Mouse (Mus musculus) ES-E14 (cell line): Measurements from ENCODE around the gene Clip2. TPM values are rescaled to one million over a fixed set of nuclear protein-coding genes. Genes with fewer than 3 reads are reported as not detected.

Source experiments
- DNase-seq: peaks from one replicate; pipeline ENCODE4 v3.0.0-alpha.2; 2013; ENCODE audit warnings: low read depth, low spot score
- H3K27ac ChIP-seq: 2 replicates; pipeline ENCODE4 v1.5.1; 2012; ENCODE audit warnings: low read depth, mild to moderate bottlenecking, low read length, moderate library complexity, mixed read lengths; ENCODE audit not compliant: poor library complexity, insufficient read depth, severe bottlenecking
- H3K36me3 ChIP-seq: 2 replicates; pipeline ENCODE4 v1.6.1; 2012; ENCODE audit warnings: mild to moderate bottlenecking, low read length, moderate library complexity, mixed read lengths; ENCODE audit not compliant: control insufficient read depth, poor library complexity, insufficient read depth, severe bottlenecking
- H3K4me1 ChIP-seq, 2 experiments: fragments of 150-350 bp in 1 of 2; sonication (generic) in 1 of 2; 2 replicates each; pipeline ENCODE4 v1.6.1; 2012; ENCODE audit warnings: low read length in 2 of 2, mild to moderate bottlenecking in 1 of 2, mixed read lengths in 1 of 2; ENCODE audit not compliant: control insufficient read depth in 2 of 2, insufficient read depth in 2 of 2, poor library complexity in 1 of 2
- H3K4me3 ChIP-seq, 2 experiments: fragments of 150-350 bp in 1 of 2; sonication (generic) in 1 of 2; 2 replicates each; pipeline ENCODE4 v1.5.1; 2012; ENCODE audit warnings: low read length in 2 of 2, low read depth in 1 of 2, mild to moderate bottlenecking in 1 of 2, mixed read lengths in 1 of 2; ENCODE audit not compliant: insufficient read depth in 1 of 2, poor library complexity in 1 of 2, severe bottlenecking in 1 of 2
- H3K9ac ChIP-seq: 2 replicates; pipeline ENCODE4 v1.6.1; 2012; ENCODE audit warnings: low read depth, mild to moderate bottlenecking, low read length, mixed read lengths; ENCODE audit not compliant: poor library complexity, insufficient read depth, severe bottlenecking
- H3K9me3 ChIP-seq: fragments of 150-350 bp; sonication (generic); 2 replicates; pipeline ENCODE4 v1.6.1; 2012; ENCODE audit warnings: low read depth, mild to moderate bottlenecking, low read length; ENCODE audit not compliant: control insufficient read depth, insufficient read depth
- CHD2 ChIP-seq: IDR thresholded peaks from 2 replicates; pipeline ENCODE4 v1.6.1; 2014; ENCODE audit warnings: mild to moderate bottlenecking, low read depth, low read length, inconsistent platforms
- HCFC1 ChIP-seq: IDR thresholded peaks from 2 replicates; pipeline ENCODE4 v1.6.1; 2012; ENCODE audit warnings: low read length, inconsistent platforms, borderline replicate concordance; ENCODE audit not compliant: insufficient read depth
- MAFK ChIP-seq: IDR thresholded peaks from 2 replicates; pipeline ENCODE4 v1.6.1; 2014; ENCODE audit warnings: mild to moderate bottlenecking, low read depth, low read length, inconsistent platforms; ENCODE audit not compliant: insufficient read depth
- ZC3H11A ChIP-seq: IDR thresholded peaks from 2 replicates; pipeline ENCODE4 v1.6.1; 2012; ENCODE audit warnings: low read depth, mild to moderate bottlenecking, inconsistent platforms, low read length, borderline replicate concordance
- ZNF384 ChIP-seq: IDR thresholded peaks from 2 replicates; pipeline ENCODE4 v1.6.1; 2012; ENCODE audit warnings: low read depth, low read length, inconsistent platforms
- in situ Hi-C, 2 experiments: fragments of 600-800 bp; cut with MboI; formaldehyde crosslinking; loops; one replicate each; pipeline ENCODE4 v1.15.1; 2025; ENCODE audit warnings: low sequenced_read_pairs in 2 of 2, inconsistent platforms in 1 of 2; ENCODE audit not compliant: unreplicated experiment in 2 of 2
- total RNA-seq: library from RNA; depleted of rRNA; stranded (reverse); fragments of 300-350 nt; gene quantifications from 2 replicates; pipeline ENCODE4 v1.2.3, GENCODE M21; 2012; rRNA removed

Clip2 gene
- total RNA-seq, 1 experiment, result 10.5 TPM

- DNase-seq, result no peak
- Histone ChIP-seq H3K9ac (no peak overlapping the region), H3K36me3 (peaks cover 4% of the 10 kb centered on the region; the same call in 1 of the 2 replicates), H3K4me3 (no peak overlapping the region), H3K9me3 (no peaks in the 10 kb centered on the region), H3K27ac (peak overlapping the region; percentile 52; the same call in 1 of the 2 replicates), H3K4me1 (peaks cover 11 to 41% of the 10 kb centered on the region in 2 experiments)
- in situ Hi-C loops, result no loop called here
- TF ChIP-seq ZC3H11A (no peak), CHD2 (no peak), ZNF384 (no peak), MAFK (no peak), HCFC1 (no peak)
These were observed 110.2 kb downstream of the Clip2 start for GRCm38 (mm10) chr5:134442066-134442465.

- Histone ChIP-seq H3K9ac (no peak overlapping the region; the same call in 1 of the 2 replicates), H3K36me3 (peaks cover 4% of the 10 kb centered on the region; the same call in 1 of the 2 replicates), H3K9me3 (no peaks in the 10 kb centered on the region), H3K4me3 (no peak overlapping the region; a peak in 1 of 4 replicates), H3K4me1 (peaks cover 16 to 45% of the 10 kb centered on the region in 2 experiments), H3K27ac (peak overlapping the region; percentile 67; the same call in 1 of the 2 replicates)
- TF ChIP-seq CHD2 (no peak), HCFC1 (no peak), ZC3H11A (no peak), MAFK (no peak), ZNF384 (no peak)
- DNase-seq, result no peak
- in situ Hi-C loops, result no loop called here
These were observed 111.1 kb downstream of the Clip2 start for GRCm38 (mm10) chr5:134441105-134441504.

- peaks cover 14 to 47% of the 10 kb centered on the region in 2 experiments for H3K4me1 ChIP-seq
- H3K9me3 ChIP-seq, result no peaks in the 10 kb centered on the region
- peak overlapping the region; percentile 67; the same call in 1 of the 2 replicates for H3K27ac ChIP-seq
- no peak for DNase-seq
- TF ChIP-seq HCFC1, result no peak
- peak overlapping the region in 1 of 2 experiments; percentile 4; a peak in 1 of 4 replicates for H3K4me3 ChIP-seq
- in situ Hi-C loops, result no loop called here
- H3K9ac ChIP-seq, result peak overlapping the region; percentile 48; the same call in 1 of the 2 replicates
- H3K36me3 ChIP-seq, result peaks cover 4% of the 10 kb centered on the region; the same call in 1 of the 2 replicates
These were observed 112.1 kb downstream of the Clip2 start for GRCm38 (mm10) chr5:134440098-134440497.

GRCm38 (mm10) chr5:134439481-134439880, 112.8 kb downstream of the Clip2 start:
- H3K27ac ChIP-seq, result peak overlapping the region; percentile 67
- H3K36me3 ChIP-seq, result peaks cover 4% of the 10 kb centered on the region; the same call in 1 of the 2 replicates
- peaks cover 11 to 44% of the 10 kb centered on the region in 2 experiments for H3K4me1 ChIP-seq
- no peak overlapping the region for H3K4me3 ChIP-seq
- TF ChIP-seq MAFK, result no peak
- TF ChIP-seq CHD2, result no peak
- TF ChIP-seq ZC3H11A, result no peak
- TF ChIP-seq HCFC1, result no peak
- no peak for TF ChIP-seq ZNF384
- no peak for DNase-seq
- H3K9ac ChIP-seq, result no peak overlapping the region
- in situ Hi-C loops, result no loop called here
- no peaks in the 10 kb centered on the region for H3K9me3 ChIP-seq

Other genes with a start within 250 kb of the Clip2 start
- gene Gtf2i, start 237.7 kb downstream of the Clip2 start, total RNA-seq, result 64.3 and 81.0 TPM in 2 replicates
- 63.5 and 118 TPM in 2 replicates for gene Gtf2ird1, start 95.7 kb downstream of the Clip2 start, total RNA-seq
- gene Syna, start 7.7 kb upstream of the Clip2 start, total RNA-seq, result 0.16 and 0.18 TPM in 2 replicates
- 165 and 168 TPM in 2 replicates for gene Rfc2, start 28.9 kb upstream of the Clip2 start, total RNA-seq
- gene Lat2, start 62.6 kb upstream of the Clip2 start, total RNA-seq, result 3.6 and 4.3 TPM in 2 replicates
- gene Eif4h, start 87.1 kb upstream of the Clip2 start, total RNA-seq, result 263 and 322 TPM in 2 replicates
- 14.0 and 15.9 TPM in 2 replicates for gene Limk1, start 136.2 kb upstream of the Clip2 start, total RNA-seq
- gene Eln, start 194.9 kb upstream of the Clip2 start, total RNA-seq, result 0.85 and 0.98 TPM in 2 replicates